Mouse (Mus musculus): Measurements from ENCODE around the gene Nlrc4.

DNA sequence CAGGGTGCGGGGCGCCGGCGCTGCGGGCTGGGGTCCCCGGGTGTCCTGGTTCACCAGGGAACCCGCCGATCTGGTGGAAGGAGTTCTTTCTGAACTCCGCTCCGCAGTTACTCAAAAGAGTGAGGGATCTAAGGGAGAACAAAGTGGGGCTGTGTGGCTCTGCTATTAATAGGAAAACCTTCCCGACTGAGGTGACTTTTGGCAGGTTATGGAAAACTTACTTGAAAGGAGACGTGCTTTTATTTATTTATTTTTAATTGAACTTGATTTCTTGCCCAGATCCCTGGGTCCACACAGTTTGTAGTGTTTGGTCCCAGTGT is 30.9 kb upstream of the Nlrc4 start:
- TF ChIP-seq CTCF (IDR thresholded peaks at IDR 0.05; ENCODE audit: extremely low read depth, insufficient read depth, low read length) (no peak), POLR2A (IDR thresholded peaks at IDR 0.05; ENCODE audit: extremely low read depth, insufficient read depth, low read length) (no peak)
